Mouse (Mus musculus) liver, adult (tissue): ENCODE data around the gene Gata2.
A peak's percentile ranks its signal among the peaks of the same experiment; 100 is the strongest.

Experiments
- GATA4 ChIP-seq: IDR thresholded peaks from 2 replicates; pipeline ENCODE4 v1.6.1; 2014; ENCODE audit warnings: mild to moderate bottlenecking, low read length; ENCODE audit not compliant: insufficient replicate concordance

Gata2 gene

GRCm38 (mm10) chr6:88200693-88201609 is 7.3 kb downstream of the Gata2 start:
- TF ChIP-seq GATA4, result no peak

GRCm38 (mm10) chr6:88201926-88202700 is 8.4 kb downstream of the Gata2 start:
- TF ChIP-seq GATA4, result no peak

- TF ChIP-seq GATA4, result peak; percentile 84; the same call in 1 of the 2 replicates
These were observed 9.4 kb downstream of the Gata2 start for GRCm38 (mm10) chr6:88202921-88203690.

GRCm38 (mm10) chr6:88203791-88204405 is 10.2 kb downstream of the Gata2 start:
- TF ChIP-seq GATA4, result no peak

- no peak for TF ChIP-seq GATA4
These were observed 11.1 kb downstream of the Gata2 start for GRCm38 (mm10) chr6:88204531-88205385.

GRCm38 (mm10) chr6:88205386-88205700 is 11.7 kb downstream of the Gata2 start:
- no peak for TF ChIP-seq GATA4

- peak; percentile 69; the same call in 1 of the 2 replicates for TF ChIP-seq GATA4
These were observed 12.2 kb downstream of the Gata2 start for GRCm38 (mm10) chr6:88205937-88206336.

- TF ChIP-seq GATA4, result no peak
These were observed 12.9 kb downstream of the Gata2 start for GRCm38 (mm10) chr6:88206566-88206965.

- TF ChIP-seq GATA4, result no peak
These were observed 13.8 kb downstream of the Gata2 start for GRCm38 (mm10) chr6:88207403-88208033.

GRCm38 (mm10) chr6:88208321-88208720 is 14.6 kb downstream of the Gata2 start:
- TF ChIP-seq GATA4, result no peak

- TF ChIP-seq GATA4, result no peak
These were observed 15.8 kb downstream of the Gata2 start for GRCm38 (mm10) chr6:88209453-88209852.

- no peak for TF ChIP-seq GATA4
These were observed 16.5 kb downstream of the Gata2 start for GRCm38 (mm10) chr6:88210182-88210581.

GRCm38 (mm10) chr6:88215797-88216196 is 22.1 kb downstream of the Gata2 start:
- TF ChIP-seq GATA4, result no peak

- no peak for TF ChIP-seq GATA4
These were observed 22.5 kb downstream of the Gata2 start for GRCm38 (mm10) chr6:88216199-88216598.
